In genomic region chr2:102866594-102866993, GRCm38 (mm10) we compare ENCODE assay signal across 9 mouse cellular contexts. TPM values are rescaled to one million over a fixed set of nuclear protein-coding genes. Genes with fewer than 3 reads are reported as not detected.
A peak's percentile ranks its signal among the peaks of the same experiment; 100 is the strongest.
DNase-seq lines count a peak whose midpoint lies in the region; ATAC-seq and TF ChIP-seq lines count a peak whose summit lies in the region.
"Had no signal": no experiment of that assay in that cellular context is flagged by ENCODE, and none has a peak within 500 bp of the region (broad histone marks: within the 10 kb centered on the region; RNA-seq: fewer than 3 reads in every experiment).

No protein-coding gene starts in this region.

- ATAC-seq in heart, embryonic 13.5 days (ENCODE audit: extremely low read depth, insufficient number of reproducible peaks, low FRiP score, low TSS enrichment), result no peak
- no peak for ATAC-seq in intestine, postnatal 0 days
- no peak for ATAC-seq in inflammation-experienced regulatory T-cells, adult 6 months
- ATAC-seq: forebrain, embryonic 15.5 days had no signal

- H3K36me3 ChIP-seq in heart, embryonic 13.5 days, result peaks cover 17% of the 10 kb centered on the region
- no peaks in the 10 kb centered on the region for H3K36me3 ChIP-seq in thymus, adult 2 months (ENCODE audit: control insufficient read depth, insufficient read depth, low read length)
- H3K36me3 ChIP-seq in intestine, postnatal 0 days (ENCODE audit: control insufficient read depth, insufficient read depth), result peaks cover 5% of the 10 kb centered on the region; the same call in 1 of the 2 replicates
- H3K36me3 ChIP-seq: forebrain, embryonic 15.5 days; hindbrain, embryonic 10.5 days had no signal

- H3K27ac ChIP-seq in heart, embryonic 13.5 days (replicated peaks), result peak overlapping the region; percentile 80
- peak overlapping the region; percentile 99 for H3K27ac ChIP-seq in thymus, adult 2 months (ENCODE audit: control insufficient read depth, insufficient read depth, low read length)
- 0 out of 2 replicates have a peak overlapping the region, but pooled peaks have one; percentile 24 for H3K27ac ChIP-seq in intestine, postnatal 0 days (ENCODE audit: low read depth, low read length)
- H3K27ac ChIP-seq: forebrain, embryonic 15.5 days; hindbrain, embryonic 10.5 days had no signal

- peaks cover 38% of the 10 kb centered on the region for H3K4me1 ChIP-seq in heart, embryonic 13.5 days
- H3K4me1 ChIP-seq in thymus, adult 2 months (replicated peaks; ENCODE audit: control insufficient read depth, insufficient read depth, low read length), result peaks cover 24% of the 10 kb centered on the region
- no peaks in the 10 kb centered on the region for H3K4me1 ChIP-seq in intestine, postnatal 0 days (replicated peaks; ENCODE audit: control insufficient read depth, insufficient read depth, low read length)

- no peak overlapping the region for H3K4me2 ChIP-seq in heart, embryonic 13.5 days
- no peak overlapping the region for H3K4me2 ChIP-seq in intestine, postnatal 0 days (replicated peaks; ENCODE audit: low read depth)
- H3K4me2 ChIP-seq: forebrain, embryonic 15.5 days had no signal

- 0 out of 2 replicates have a peak overlapping the region, but pooled peaks have one; percentile 5 for H3K9ac ChIP-seq in heart, embryonic 13.5 days
- no peak overlapping the region for H3K9ac ChIP-seq in intestine, postnatal 0 days (ENCODE audit: low read depth, low read length)
- H3K9ac ChIP-seq: forebrain, embryonic 15.5 days had no signal

- TF ChIP-seq CTCF in thymus, adult 2 months (IDR thresholded peaks at IDR 0.05; ENCODE audit: borderline replicate concordance, control insufficient read depth, extremely low read depth, insufficient read depth, low read length, poor library complexity), result no peak
- TF ChIP-seq CTCF in intestine, postnatal 0 days (IDR thresholded peaks at IDR 0.05; ENCODE audit: low read depth), result no peak

- no peaks in the 10 kb centered on the region for H3K9me3 ChIP-seq in heart, embryonic 13.5 days
- no peaks in the 10 kb centered on the region for H3K9me3 ChIP-seq in intestine, postnatal 0 days (ENCODE audit: control insufficient read depth)
- H3K9me3 ChIP-seq: forebrain, embryonic 15.5 days; hindbrain, embryonic 10.5 days had no signal

- 0% methylated on average over 1 of the region's 1 CpGs for WGBS in heart, embryonic 13.5 days
- WGBS in thymus, adult 2 months, result 37% methylated on average over 1 of the region's 1 CpGs
- WGBS in intestine, postnatal 0 days, result 3% methylated on average over 1 of the region's 1 CpGs

- no peaks in the 10 kb centered on the region for H3K27me3 ChIP-seq in heart, embryonic 13.5 days (replicated peaks)
- no peaks in the 10 kb centered on the region for H3K27me3 ChIP-seq in thymus, adult 2 months (ENCODE audit: control insufficient read depth, insufficient read depth, low read length)
- no peaks in the 10 kb centered on the region for H3K27me3 ChIP-seq in intestine, postnatal 0 days (replicated peaks; ENCODE audit: control insufficient read depth, insufficient read depth, low read length)
- H3K27me3 ChIP-seq: forebrain, embryonic 15.5 days had no signal

- no peak overlapping the region for H3K4me3 ChIP-seq in heart, embryonic 13.5 days
- H3K4me3 ChIP-seq in thymus, adult 2 months (ENCODE audit: control insufficient read depth, insufficient read depth, low read length), result no peak overlapping the region
- H3K4me3 ChIP-seq in intestine, postnatal 0 days (ENCODE audit: low read depth, low read length), result no peak overlapping the region
- H3K4me3 ChIP-seq: forebrain, embryonic 15.5 days; hindbrain, embryonic 10.5 days had no signal

- TF ChIP-seq POLR2A in thymus, adult 2 months (IDR thresholded peaks at IDR 0.05; ENCODE audit: control insufficient read depth, extremely low read depth, insufficient read depth, low read length, poor library complexity), result no peak

- DNase-seq in heart, adult 9 months (ENCODE audit: low spot score in 2 of 2), result no peak
- no peak for DNase-seq in thymus, adult 2 months
- no peak for DNase-seq in thymus, postnatal 0 days (ENCODE audit: low spot score)
- no peak for DNase-seq in urinary bladder, postnatal 36 days (ENCODE audit: low spot score in 2 of 2)

RNA-seq across cellular contexts. Expression of gene Cd44, which starts 34.9 kb away (rescaled TPM):
- 19.7 and 23.2 TPM in 2 replicates for polyA plus RNA-seq in heart, embryonic 13.5 days (2015; fragmentation: Nextera tagmentation; extraction: Ambion mirVana)
- polyA plus RNA-seq in thymus, adult 2 months (2012; rRNA removed), result 17.8 and 19.3 TPM in 2 replicates
- 10.5 and 11.6 TPM in 2 replicates for polyA plus RNA-seq in thymus, postnatal 0 days (2015; fragmentation: Nextera tagmentation; extraction: Ambion mirVana)
- 9.6 and 10.6 TPM in 2 replicates for polyA plus RNA-seq in intestine, postnatal 0 days (2015; fragmentation: Nextera tagmentation; extraction: Ambion mirVana)
- polyA plus RNA-seq in inflammation-experienced regulatory T-cells, adult 6 months (2017; shearing (Covaris generic)), result 100 to 1,000 TPM in 1 of 3 experiments, 10 to 100 TPM in 2; 91.0 to 119 (median 94.0) TPM

Comparison
In these comparisons a context has a peak if more than half of its experiments do, and no peak if none do; other contexts are left out.
1. H3K27ac ChIP-seq: peak in every context shown above with its lines; median percentile 99 in thymus, adult 2 months; 80 in heart, embryonic 13.5 days; 24 in intestine, postnatal 0 days.